Mouse (Mus musculus): ENCODE measurements around the gene Bach2. TPM values are rescaled to one million over a fixed set of nuclear protein-coding genes. Genes with fewer than 3 reads are reported as not detected.

Gene Bach2
- polyA plus RNA-seq, 1 experiment from 2014 or later, result 8.2 TPM

GRCm38 (mm10) chr4:32430981-32431380 lies 192.4 kb downstream of the Bach2 start:
- Histone ChIP-seq H3K4me1 (ENCODE audit: control insufficient read depth in 2 of 2, insufficient read depth in 2 of 2, low read length in 2 of 2) (peaks cover 11 to 13% of the 10 kb centered on the region in 2 experiments), H3K36me3 (ENCODE audit: control insufficient read depth, insufficient read depth, low read length) (no peaks in the 10 kb centered on the region), H3K4me2 (ENCODE audit: low read length) (peak overlapping the region; percentile 60), H3K27me3 (ENCODE audit: control insufficient read depth, insufficient read depth, low read length) (no peaks in the 10 kb centered on the region), H3K4me3 (ENCODE audit: control insufficient read depth in 1 of 2, insufficient read depth in 1 of 2, low read depth in 1 of 2, low read length in 2 of 2) (peak overlapping the region; percentile 17 to 21; a peak in 3 of 4 replicates), H3K27ac (replicated peaks in 1 of 2; ENCODE audit: control insufficient read depth in 1 of 2, insufficient read depth in 1 of 2, low read depth in 2 of 2, low read length in 2 of 2) (peak overlapping the region; percentile 77 to 79), H3K9me3 (ENCODE audit: control insufficient read depth, low read length) (no peaks in the 10 kb centered on the region), H3K9ac (ENCODE audit: low read length) (peak overlapping the region; percentile 57)
- WGBS, result 15% methylated on average over 7 of the region's 7 CpGs
- ATAC-seq (ENCODE audit: insufficient number of reproducible peaks, insufficient read depth, low FRiP score, low read depth), result no peak

- Histone ChIP-seq H3K9me3 (ENCODE audit: control insufficient read depth, low read length) (no peaks in the 10 kb centered on the region), H3K36me3 (ENCODE audit: control insufficient read depth, insufficient read depth, low read length) (no peaks in the 10 kb centered on the region), H3K27me3 (ENCODE audit: control insufficient read depth, insufficient read depth, low read length) (no peaks in the 10 kb centered on the region), H3K4me1 (ENCODE audit: control insufficient read depth in 2 of 2, insufficient read depth in 2 of 2, low read length in 2 of 2) (peaks cover 11 to 16% of the 10 kb centered on the region in 2 experiments), H3K27ac (replicated peaks in 1 of 2; ENCODE audit: control insufficient read depth in 1 of 2, insufficient read depth in 1 of 2, low read depth in 2 of 2, low read length in 2 of 2) (no peak overlapping the region), H3K4me2 (ENCODE audit: low read length) (no peak overlapping the region), H3K9ac (ENCODE audit: low read length) (no peak overlapping the region), H3K4me3 (ENCODE audit: control insufficient read depth in 1 of 2, insufficient read depth in 1 of 2, low read depth in 1 of 2, low read length in 2 of 2) (no peak overlapping the region)
- ATAC-seq (ENCODE audit: insufficient number of reproducible peaks, insufficient read depth, low FRiP score, low read depth), result no peak
- WGBS, result 52% methylated on average over 10 of the region's 10 CpGs
Measured at GRCm38 (mm10) chr4:32432271-32432781, 193.7 kb downstream of the Bach2 start.

- Histone ChIP-seq H3K9ac (ENCODE audit: low read length) (no peak overlapping the region), H3K27ac (replicated peaks in 1 of 2; ENCODE audit: control insufficient read depth in 1 of 2, insufficient read depth in 1 of 2, low read depth in 2 of 2, low read length in 2 of 2) (no peak overlapping the region), H3K9me3 (ENCODE audit: control insufficient read depth, low read length) (no peaks in the 10 kb centered on the region), H3K27me3 (ENCODE audit: control insufficient read depth, insufficient read depth, low read length) (no peaks in the 10 kb centered on the region), H3K4me2 (ENCODE audit: low read length) (no peak overlapping the region), H3K4me3 (ENCODE audit: control insufficient read depth in 1 of 2, insufficient read depth in 1 of 2, low read depth in 1 of 2, low read length in 2 of 2) (no peak overlapping the region), H3K4me1 (ENCODE audit: control insufficient read depth in 2 of 2, insufficient read depth in 2 of 2, low read length in 2 of 2) (peaks cover 11 to 16% of the 10 kb centered on the region in 2 experiments), H3K36me3 (ENCODE audit: control insufficient read depth, insufficient read depth, low read length) (no peaks in the 10 kb centered on the region)
- no peak for ATAC-seq (ENCODE audit: insufficient number of reproducible peaks, insufficient read depth, low FRiP score, low read depth)
- WGBS, result 67% methylated on average over 6 of the region's 6 CpGs
Measured at GRCm38 (mm10) chr4:32432945-32433344, 194.3 kb downstream of the Bach2 start.

GRCm38 (mm10) chr4:32434612-32435011 lies 196.0 kb downstream of the Bach2 start:
- Histone ChIP-seq H3K4me1 (ENCODE audit: control insufficient read depth in 2 of 2, insufficient read depth in 2 of 2, low read length in 2 of 2) (peaks cover 11 to 16% of the 10 kb centered on the region in 2 experiments), H3K36me3 (ENCODE audit: control insufficient read depth, insufficient read depth, low read length) (no peaks in the 10 kb centered on the region), H3K9ac (ENCODE audit: low read length) (no peak overlapping the region), H3K27me3 (ENCODE audit: control insufficient read depth, insufficient read depth, low read length) (no peaks in the 10 kb centered on the region), H3K27ac (replicated peaks in 1 of 2; ENCODE audit: control insufficient read depth in 1 of 2, insufficient read depth in 1 of 2, low read depth in 2 of 2, low read length in 2 of 2) (no peak overlapping the region), H3K9me3 (ENCODE audit: control insufficient read depth, low read length) (no peaks in the 10 kb centered on the region), H3K4me2 (ENCODE audit: low read length) (no peak overlapping the region), H3K4me3 (ENCODE audit: control insufficient read depth in 1 of 2, insufficient read depth in 1 of 2, low read depth in 1 of 2, low read length in 2 of 2) (no peak overlapping the region)
- no peak for ATAC-seq (ENCODE audit: insufficient number of reproducible peaks, insufficient read depth, low FRiP score, low read depth)
- 86% methylated on average over 1 of the region's 1 CpGs for WGBS

GRCm38 (mm10) chr4:32439974-32440739 lies 201.6 kb downstream of the Bach2 start:
- peaks cover 7 to 8% of the 10 kb centered on the region in 2 experiments; a peak in 1 of 4 replicates for H3K4me1 ChIP-seq (ENCODE audit: control insufficient read depth in 2 of 2, insufficient read depth in 2 of 2, low read length in 2 of 2)
- no peak overlapping the region for H3K4me3 ChIP-seq (ENCODE audit: control insufficient read depth in 1 of 2, insufficient read depth in 1 of 2, low read depth in 1 of 2, low read length in 2 of 2)
- H3K27ac ChIP-seq (replicated peaks in 1 of 2; ENCODE audit: control insufficient read depth in 1 of 2, insufficient read depth in 1 of 2, low read depth in 2 of 2, low read length in 2 of 2), result no peak overlapping the region
- H3K36me3 ChIP-seq (ENCODE audit: control insufficient read depth, insufficient read depth, low read length), result no peaks in the 10 kb centered on the region
- H3K9me3 ChIP-seq (ENCODE audit: control insufficient read depth, low read length), result no peaks in the 10 kb centered on the region
- no peak overlapping the region for H3K9ac ChIP-seq (ENCODE audit: low read length)
- no peaks in the 10 kb centered on the region for H3K27me3 ChIP-seq (ENCODE audit: control insufficient read depth, insufficient read depth, low read length)
- H3K4me2 ChIP-seq (ENCODE audit: low read length), result no peak overlapping the region
- 67% methylated on average over 11 of the region's 11 CpGs for WGBS
- peak; percentile 50; the same call in 1 of the 2 replicates for ATAC-seq (ENCODE audit: insufficient number of reproducible peaks, insufficient read depth, low FRiP score, low read depth)

- Histone ChIP-seq H3K36me3 (ENCODE audit: control insufficient read depth, insufficient read depth, low read length) (no peaks in the 10 kb centered on the region), H3K9me3 (ENCODE audit: control insufficient read depth, low read length) (no peaks in the 10 kb centered on the region), H3K9ac (ENCODE audit: low read length) (no peak overlapping the region), H3K27me3 (ENCODE audit: control insufficient read depth, insufficient read depth, low read length) (no peaks in the 10 kb centered on the region), H3K4me2 (ENCODE audit: low read length) (no peak overlapping the region), H3K4me3 (ENCODE audit: control insufficient read depth in 1 of 2, insufficient read depth in 1 of 2, low read depth in 1 of 2, low read length in 2 of 2) (no peak overlapping the region), H3K27ac (replicated peaks in 1 of 2; ENCODE audit: control insufficient read depth in 1 of 2, insufficient read depth in 1 of 2, low read depth in 2 of 2, low read length in 2 of 2) (no peak overlapping the region), H3K4me1 (ENCODE audit: control insufficient read depth in 2 of 2, insufficient read depth in 2 of 2, low read length in 2 of 2) (peaks cover 7 to 8% of the 10 kb centered on the region in 2 experiments; a peak in 1 of 4 replicates)
- ATAC-seq (ENCODE audit: insufficient number of reproducible peaks, insufficient read depth, low FRiP score, low read depth), result no peak; the same call in 1 of the 2 replicates
- WGBS, result 68% methylated on average over 6 of the region's 6 CpGs
Measured at GRCm38 (mm10) chr4:32440740-32441072, 202.1 kb downstream of the Bach2 start.

GRCm38 (mm10) chr4:32444671-32445196 lies 206.1 kb downstream of the Bach2 start:
- H3K27ac ChIP-seq (replicated peaks in 1 of 2; ENCODE audit: control insufficient read depth in 1 of 2, insufficient read depth in 1 of 2, low read depth in 2 of 2, low read length in 2 of 2), result no peak overlapping the region
- peaks cover 3 to 8% of the 10 kb centered on the region in 2 experiments; a peak in 1 of 4 replicates for H3K4me1 ChIP-seq (ENCODE audit: control insufficient read depth in 2 of 2, insufficient read depth in 2 of 2, low read length in 2 of 2)
- no peaks in the 10 kb centered on the region for H3K36me3 ChIP-seq (ENCODE audit: control insufficient read depth, insufficient read depth, low read length)
- H3K9me3 ChIP-seq (ENCODE audit: control insufficient read depth, low read length), result 0 out of 2 replicates have a peak, but pooled peaks cover 2% of the 10 kb centered on the region
- no peak overlapping the region for H3K4me3 ChIP-seq (ENCODE audit: control insufficient read depth in 1 of 2, insufficient read depth in 1 of 2, low read depth in 1 of 2, low read length in 2 of 2)
- H3K27me3 ChIP-seq (ENCODE audit: control insufficient read depth, insufficient read depth, low read length), result no peaks in the 10 kb centered on the region
- no peak overlapping the region for H3K9ac ChIP-seq (ENCODE audit: low read length)
- ATAC-seq (ENCODE audit: insufficient number of reproducible peaks, insufficient read depth, low FRiP score, low read depth), result no peak
- 100% methylated on average over 1 of the region's 1 CpGs for WGBS
- H3K4me2 ChIP-seq (ENCODE audit: low read length), result no peak overlapping the region
